Mouse (Mus musculus): ENCODE results near the gene 4933406M09Rik.
A peak's percentile ranks its signal among the peaks of the same experiment; 100 is the strongest.

The 4933406M09Rik gene

GRCm38 (mm10) chr1:134385666-134386065 is at the start of gene 4933406M09Rik:
TSS of gene 4933406M09Rik (plus strand) at chr1:134385940.
- DNase-seq (ENCODE audit: low spot score in 2 of 2), result no peak

- DNase-seq (ENCODE audit: low spot score in 2 of 2), result no peak
Observed at GRCm38 (mm10) chr1:134336958-134337710, 48.6 kb upstream of the 4933406M09Rik start.

GRCm38 (mm10) chr1:134339162-134339561 is 46.6 kb upstream of the 4933406M09Rik start:
- DNase-seq (ENCODE audit: low spot score in 2 of 2), result no peak

GRCm38 (mm10) chr1:134339757-134340619 is 45.8 kb upstream of the 4933406M09Rik start:
- DNase-seq (ENCODE audit: low spot score in 2 of 2), result no peak

DNA sequence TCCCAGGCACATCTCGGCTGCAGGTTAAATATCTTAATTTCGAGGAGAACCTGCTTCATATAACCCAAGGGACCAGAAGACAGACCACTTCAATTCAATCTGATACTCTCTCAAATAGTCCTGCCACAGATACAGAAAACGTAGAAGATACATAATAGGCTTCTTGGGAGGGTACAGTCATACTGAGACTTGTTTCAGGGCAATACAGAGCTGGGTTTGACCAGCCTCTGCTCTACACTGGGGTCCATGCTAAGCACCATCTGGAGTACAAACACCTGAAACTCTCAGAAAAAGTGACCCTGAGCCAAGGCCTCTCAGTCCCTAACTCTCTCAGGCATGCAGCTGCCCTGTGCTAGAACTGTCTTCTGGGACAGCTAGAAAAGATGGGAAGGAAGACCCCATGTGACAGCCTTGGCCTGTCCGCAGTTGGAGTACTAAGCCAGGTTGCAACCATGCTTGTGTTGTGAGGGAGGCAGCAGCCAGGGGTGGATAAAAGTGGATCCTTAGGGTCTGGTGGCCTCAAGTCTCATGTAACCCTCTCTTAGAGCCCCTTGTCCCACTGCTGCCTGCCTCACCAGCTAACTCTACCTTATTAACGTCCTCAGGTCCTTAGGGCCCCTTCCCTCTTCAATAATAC is 44.0 kb upstream of the 4933406M09Rik start:
- no peak for DNase-seq (ENCODE audit: low spot score in 2 of 2)

DNA sequence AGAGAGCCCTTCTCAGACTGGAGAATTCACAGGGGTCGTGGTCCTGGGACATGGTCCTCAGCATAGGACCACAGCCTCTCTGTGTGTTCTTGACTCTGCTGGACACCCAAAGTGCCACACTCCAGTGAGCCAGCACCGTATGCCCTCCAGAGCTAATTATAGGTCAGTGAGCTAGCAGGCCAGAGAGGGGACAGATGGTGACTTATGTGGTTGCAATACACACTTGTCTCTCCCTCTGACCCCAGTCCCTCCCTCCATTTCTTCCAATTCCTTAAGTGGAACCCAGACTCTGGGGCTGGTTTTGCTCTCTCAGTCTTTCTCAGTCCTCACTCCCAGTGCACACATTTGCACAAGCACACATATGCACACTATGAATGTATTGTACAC is 43.5 kb upstream of the 4933406M09Rik start:
- DNase-seq (ENCODE audit: low spot score in 2 of 2), result no peak

DNA sequence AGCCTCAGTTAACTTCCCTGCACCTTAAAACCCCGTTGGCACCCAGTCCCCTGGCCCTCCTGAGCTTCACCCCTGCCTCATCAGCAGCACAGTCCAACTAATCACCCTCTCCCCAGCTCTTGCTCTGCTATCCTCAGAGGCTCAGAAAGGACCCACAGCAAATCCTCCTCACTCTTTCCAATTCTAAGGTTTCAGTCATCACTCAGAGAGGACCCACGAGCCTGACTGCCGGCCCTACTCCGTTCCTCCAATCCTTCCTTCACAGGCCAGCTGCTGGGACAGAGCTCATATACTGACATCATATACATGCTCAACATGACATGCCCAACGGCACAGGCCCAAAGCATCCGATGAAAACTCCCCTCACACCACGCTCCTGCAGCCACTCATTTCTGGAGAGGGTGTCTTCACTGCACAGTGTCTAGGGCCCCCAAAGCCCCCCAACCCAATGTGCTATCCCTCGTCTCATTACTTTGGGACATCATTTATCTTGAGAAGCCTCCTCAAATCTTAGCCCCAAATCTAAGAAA is 42.9 kb upstream of the 4933406M09Rik start:
- no peak for DNase-seq (ENCODE audit: low spot score in 2 of 2)

- DNase-seq (ENCODE audit: low spot score in 2 of 2), result no peak
Observed at GRCm38 (mm10) chr1:134343567-134343966, 42.2 kb upstream of the 4933406M09Rik start.

DNA sequence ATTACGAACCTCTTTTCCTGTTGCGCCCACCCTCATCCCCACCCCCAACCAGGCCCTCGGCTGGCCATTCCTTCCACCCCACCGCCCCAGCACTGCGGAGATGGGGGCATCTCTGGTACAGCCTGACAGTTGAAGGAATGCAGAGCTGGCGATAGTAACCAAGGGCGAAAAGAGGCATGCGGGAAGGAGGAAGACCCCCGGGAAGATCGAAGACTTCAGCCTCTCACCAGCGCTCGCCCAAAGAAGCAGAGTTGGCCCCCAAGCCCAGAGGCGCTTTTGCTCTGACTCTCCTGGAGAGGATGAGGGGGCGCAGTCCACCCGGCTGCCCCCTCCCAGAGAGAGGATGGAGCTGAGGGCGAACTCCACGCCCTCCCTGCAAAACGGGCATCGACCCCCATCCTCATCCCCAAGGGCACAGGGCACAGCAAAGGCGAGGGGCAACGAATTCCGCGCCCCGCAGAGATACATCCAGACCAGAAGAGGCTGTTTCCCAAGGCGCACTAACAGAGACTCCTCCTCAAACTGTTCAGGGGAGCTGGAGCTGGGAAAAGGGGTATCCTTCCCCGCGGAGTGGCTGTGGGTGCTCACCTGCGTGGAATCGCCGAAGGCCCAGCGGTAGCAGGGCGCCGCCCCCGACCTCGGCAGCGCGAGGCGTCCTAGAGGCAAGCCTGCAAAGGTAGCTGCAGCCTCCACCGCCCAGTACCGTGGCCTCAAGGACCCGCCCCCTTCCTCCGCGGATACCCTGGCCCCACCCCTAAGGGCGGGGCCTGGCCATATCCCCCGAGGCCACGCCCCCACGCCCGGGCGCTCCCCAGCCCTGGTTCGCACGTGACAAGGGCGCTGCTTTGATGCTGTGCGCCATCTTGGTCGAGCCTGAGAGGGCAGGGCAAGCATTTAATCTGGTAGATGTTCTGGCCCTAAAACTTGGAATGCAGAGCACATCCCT is 41.5 kb upstream of the 4933406M09Rik start:
- peak; percentile 65 to 84 for DNase-seq (ENCODE audit: low spot score in 2 of 2)

- peak; percentile 35 to 42 for DNase-seq (ENCODE audit: low spot score in 2 of 2)
Observed at GRCm38 (mm10) chr1:134345075-134345474, 40.7 kb upstream of the 4933406M09Rik start.

DNA sequence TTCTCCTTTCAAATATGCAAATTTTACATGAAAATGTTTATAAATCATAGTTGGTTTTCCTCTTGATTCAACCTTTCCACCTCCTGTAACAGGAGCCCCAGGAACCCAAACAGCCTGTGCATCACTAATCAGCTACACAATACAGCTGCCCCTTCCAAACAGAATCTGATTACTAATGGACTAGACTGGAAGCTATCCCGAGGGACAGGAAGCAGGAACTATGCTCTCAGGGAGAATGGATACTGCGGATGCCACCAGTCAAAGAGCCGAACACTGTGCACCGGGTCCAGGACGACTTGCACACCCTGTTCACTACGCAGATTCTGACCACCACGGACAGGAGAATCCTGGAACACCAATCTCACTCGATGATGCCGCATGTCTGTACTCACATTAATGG is 37.9 kb upstream of the 4933406M09Rik start:
- no peak for DNase-seq (ENCODE audit: low spot score in 2 of 2)

DNA sequence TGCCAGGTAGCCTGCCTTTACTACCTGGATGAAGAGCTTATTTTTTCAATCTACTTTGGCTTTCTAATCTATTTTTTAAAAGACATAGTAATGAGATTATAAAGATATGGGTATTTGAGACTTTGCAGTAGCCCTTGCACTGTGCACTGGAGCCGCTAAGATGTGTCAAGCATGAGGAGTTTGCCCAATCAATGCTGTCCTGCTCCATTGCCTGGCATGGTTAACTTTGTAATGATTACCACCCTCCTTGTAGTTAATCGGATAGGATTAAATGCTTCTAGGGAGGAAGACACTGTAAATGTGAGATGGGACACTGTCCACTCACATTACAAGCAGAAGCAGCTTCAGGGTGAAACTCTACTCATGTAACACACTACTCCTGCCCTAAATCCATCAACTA is 32.4 kb upstream of the 4933406M09Rik start:
- no peak for DNase-seq (ENCODE audit: low spot score in 2 of 2)

DNA sequence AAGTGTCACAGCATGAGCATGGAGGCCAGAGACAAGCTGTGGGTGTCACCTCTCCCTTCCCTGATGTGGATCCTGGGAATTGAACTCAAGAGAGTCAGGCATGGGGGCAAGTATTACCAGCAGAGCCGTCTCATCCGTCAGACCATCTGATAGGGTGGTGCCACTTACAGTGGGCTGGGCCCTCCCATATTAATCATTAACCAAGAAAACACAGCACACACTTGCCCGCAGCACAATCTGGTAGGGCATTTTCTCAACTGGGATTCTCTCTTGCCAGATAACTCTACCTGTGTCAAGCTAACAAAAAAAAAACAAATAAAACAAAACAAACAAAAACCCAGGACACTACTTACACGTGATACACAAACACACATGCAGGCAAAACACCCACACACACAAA is 28.3 kb upstream of the 4933406M09Rik start:
- no peak for DNase-seq (ENCODE audit: low spot score in 2 of 2)

- DNase-seq (ENCODE audit: low spot score in 2 of 2), result no peak
Observed at GRCm38 (mm10) chr1:134360656-134361055, 25.1 kb upstream of the 4933406M09Rik start.

GRCm38 (mm10) chr1:134361195-134361856 is 24.4 kb upstream of the 4933406M09Rik start:
- DNase-seq (ENCODE audit: low spot score in 2 of 2), result no peak

- DNase-seq (ENCODE audit: low spot score in 2 of 2), result peak; percentile 84 to 95
Observed at GRCm38 (mm10) chr1:134361857-134362212, 23.9 kb upstream of the 4933406M09Rik start, which contains the start of gene Tmem183a. TSS of gene Tmem183a (minus strand) at chr1:134361979.

DNA sequence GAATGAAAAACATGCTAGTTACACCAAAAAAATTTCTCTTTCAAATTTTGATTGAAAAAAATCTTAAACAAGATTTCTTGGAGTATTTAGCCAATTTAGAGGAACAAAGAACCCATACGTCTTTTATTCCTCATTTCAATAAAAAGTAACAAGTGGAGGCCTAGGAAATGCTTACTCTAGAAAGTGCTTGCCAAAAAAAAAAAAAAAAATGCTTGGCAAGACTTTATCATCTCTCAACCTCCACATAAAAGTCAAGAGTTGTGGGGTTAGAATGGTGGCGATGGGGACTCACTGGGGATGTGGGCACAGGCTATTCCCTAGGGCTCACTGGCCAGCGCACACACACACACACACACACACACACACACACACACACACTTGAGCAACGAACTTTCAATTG is 22.5 kb upstream of the 4933406M09Rik start:
- no peak for DNase-seq (ENCODE audit: low spot score in 2 of 2)

DNA sequence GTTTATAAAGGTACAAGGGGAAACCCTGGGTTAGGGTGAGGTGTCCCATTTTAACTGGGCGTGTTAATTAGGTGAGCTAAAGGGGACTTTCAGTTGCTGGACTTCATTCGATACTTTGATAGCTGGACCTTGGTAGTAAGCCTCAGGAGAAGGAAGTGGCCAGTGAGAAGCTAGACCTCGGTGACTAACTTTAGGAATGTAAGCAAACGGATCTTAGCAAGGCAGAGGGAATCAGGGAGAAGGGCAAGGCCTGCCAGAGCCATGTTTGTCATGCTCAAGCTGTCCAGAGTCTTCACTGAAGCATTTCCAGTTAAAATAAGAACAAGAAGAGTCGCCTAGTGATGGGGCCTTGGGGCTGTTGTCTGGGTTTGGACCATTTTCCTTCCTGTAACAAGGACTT is 20.2 kb upstream of the 4933406M09Rik start:
- DNase-seq (ENCODE audit: low spot score in 2 of 2), result no peak

GRCm38 (mm10) chr1:134368777-134369337 is 16.9 kb upstream of the 4933406M09Rik start:
- DNase-seq (ENCODE audit: low spot score in 2 of 2), result peak in 1 of 2 experiments; percentile 75

DNA sequence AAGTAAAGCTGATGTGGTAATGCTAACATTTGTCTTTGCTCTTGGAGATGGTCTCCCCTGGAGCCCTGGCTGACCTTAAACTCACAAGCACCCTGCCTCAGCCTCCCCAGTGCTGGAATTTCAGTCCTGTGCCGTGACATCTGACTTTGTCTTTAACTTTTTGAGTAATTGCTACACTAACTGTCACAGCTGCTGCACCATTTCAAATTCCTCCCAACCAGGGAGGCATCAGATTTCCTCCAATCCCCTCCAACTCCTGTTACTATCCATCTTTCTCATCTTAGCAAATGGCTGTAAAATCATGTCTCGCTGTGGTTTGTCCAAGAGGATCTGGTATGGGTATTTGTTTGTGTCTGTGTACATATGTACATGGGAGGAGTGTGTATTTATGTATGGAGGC is 11.6 kb upstream of the 4933406M09Rik start:
- no peak for DNase-seq (ENCODE audit: low spot score in 2 of 2)

Measured in left cerebral cortex, adult 9 months (tissue).